Mouse (Mus musculus): ENCODE measurements around the gene Nova2.

- TF ChIP-seq CTCF (IDR thresholded peaks at IDR 0.05) (no peak), EP300 (IDR thresholded peaks at IDR 0.05) (peak; percentile 95)
Measured at GRCm38 (mm10) chr7:18927759-18928158, 2.1 kb downstream of the Nova2 start.
